Mouse (Mus musculus) forebrain, embryonic 10.5 days (tissue): ENCODE results near the gene Wdr81. TPM values are rescaled to one million over a fixed set of nuclear protein-coding genes. Genes with fewer than 3 reads are reported as not detected.

Experiments used
- DNase-seq: peaks from one replicate; pipeline ENCODE4 v3.0.0-alpha.2; 2017; ENCODE audit warnings: low spot score; ENCODE audit errors: extremely low spot score
- H3K27ac ChIP-seq: fragments of 300-500 bp; sonication (generic); 2 replicates; pipeline ENCODE4 v1.5.1; 2016; ENCODE audit warnings: mild to moderate bottlenecking
- H3K27me3 ChIP-seq: fragments of 300-500 bp; sonication (generic); 2 replicates; pipeline ENCODE4 v1.6.1; 2016; ENCODE audit warnings: mild to moderate bottlenecking; ENCODE audit not compliant: poor library complexity, severe bottlenecking
- H3K36me3 ChIP-seq: fragments of 300-500 bp; sonication (generic); replicated peaks from 2 replicates; pipeline ENCODE4 v1.6.1; 2016; ENCODE audit warnings: mild to moderate bottlenecking, moderate library complexity
- H3K4me1 ChIP-seq: fragments of 300-500 bp; sonication (generic); 2 replicates; pipeline ENCODE4 v1.6.1; 2016
- H3K4me3 ChIP-seq: fragments of 300-500 bp; sonication (generic); 2 replicates; pipeline ENCODE4 v1.5.1; 2016; ENCODE audit warnings: mild to moderate bottlenecking, moderate library complexity
- H3K9me3 ChIP-seq: fragments of 300-500 bp; sonication (generic); 2 replicates; pipeline ENCODE4 v1.6.1; 2016; ENCODE audit warnings: mild to moderate bottlenecking, moderate library complexity
- WGBS: fragments of 180-500 bp; shearing (Covaris S2); methylation state at CpG from one replicate; pipeline ENCODE4 v1.1.7; 2016; 5-methylcytosine and 5-hydroxymethylcytosine counted together
- polyA plus RNA-seq: library from polyadenylated mRNA; unstranded; fragments of >200 nt; fragmentation: Nextera tagmentation; extraction: Ambion mirVana; gene quantifications from 2 replicates; pipeline ENCODE4 v1.2.1, GENCODE M21; 2016

Wdr81 gene
- polyA plus RNA-seq: 5.8 and 6.4 TPM in 2 replicates

DNA sequence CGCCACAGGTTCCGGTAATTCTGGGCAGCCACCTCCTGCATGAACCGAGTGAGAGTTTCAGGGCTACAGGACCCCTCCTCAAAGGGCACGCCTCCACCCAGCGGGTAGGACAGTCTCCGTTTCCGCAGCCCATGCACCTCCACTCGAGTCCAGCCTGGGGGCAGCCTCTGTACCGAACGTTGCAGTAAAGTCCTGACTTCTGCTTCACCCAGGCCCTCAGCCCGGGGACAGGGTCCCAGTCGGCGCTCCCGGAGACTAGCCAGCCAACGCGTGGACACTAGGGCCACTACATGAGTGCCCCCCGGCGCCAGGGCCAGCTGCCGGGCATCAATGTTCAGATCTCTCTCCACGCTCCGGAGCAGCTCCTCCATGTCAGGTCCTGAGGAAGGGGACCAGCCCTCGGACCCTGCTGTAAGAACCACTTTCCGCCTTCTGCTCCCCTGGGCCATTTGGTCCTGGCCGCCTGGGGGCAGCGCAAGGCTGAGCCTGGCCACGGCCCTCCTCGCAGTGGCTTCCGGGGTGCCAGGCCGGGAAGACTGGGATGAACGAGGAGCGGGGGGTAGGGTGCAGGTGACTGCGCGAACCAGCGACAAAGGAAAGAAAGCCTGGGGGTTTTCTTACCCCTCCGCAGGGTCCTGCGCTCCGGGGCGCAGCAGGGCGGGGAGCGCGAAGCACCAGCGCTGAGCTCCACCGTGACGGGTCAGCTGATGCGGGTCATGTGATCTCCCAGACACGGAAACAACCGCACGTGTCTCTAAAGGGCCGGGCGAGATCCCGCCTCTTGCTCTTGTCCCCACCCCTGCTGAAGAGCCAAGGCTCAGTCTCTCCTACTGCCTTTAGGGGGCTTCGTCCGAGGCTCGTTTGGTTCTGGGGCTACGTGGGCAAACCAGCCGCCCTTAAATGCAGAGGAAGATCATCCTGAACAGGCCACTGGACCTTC, at the start of gene Wdr81:
Gene Wdr81, minus strand, starts transcription at position 727 of the 940 bp plus-strand sequence.
- H3K27ac ChIP-seq: peak within 1 kb of the TSS; percentile 84
- H3K27me3 ChIP-seq: peaks cover 14% of the 10 kb centered on the region
- DNase-seq: peak; percentile 93
- no peaks in the 10 kb centered on the region for H3K9me3 ChIP-seq
- H3K4me3 ChIP-seq: peak within 1 kb of the TSS; percentile 80
- H3K36me3 ChIP-seq: peaks cover 6% of the 10 kb centered on the region; the same call in 1 of the 2 replicates
- 3% methylated on average over 56 of the region's 56 CpGs for WGBS
- peaks cover 27% of the 10 kb centered on the region for H3K4me1 ChIP-seq

DNA sequence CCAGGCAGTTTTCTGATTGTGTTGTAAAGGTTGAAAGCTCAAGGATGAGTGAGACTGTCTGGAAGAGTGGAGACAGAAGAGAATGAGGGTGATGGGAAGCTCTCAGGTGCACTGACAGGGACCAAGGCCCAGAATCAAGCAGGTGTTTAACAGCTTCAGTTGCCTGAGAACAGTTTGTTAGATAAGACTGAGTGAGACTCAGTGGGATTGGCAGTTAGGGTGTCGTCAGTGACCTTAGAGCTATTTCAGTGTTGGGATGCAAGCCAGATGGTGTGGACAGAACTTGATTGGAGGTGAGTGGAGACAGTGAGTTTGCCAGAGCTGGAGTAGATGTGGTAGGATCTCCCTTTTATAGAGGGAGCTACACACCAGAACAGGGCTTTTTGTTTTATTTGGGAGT, 43.6 kb upstream of the Wdr81 start:
- Histone ChIP-seq H3K9me3 (no peaks in the 10 kb centered on the region), H3K27me3 (no peaks in the 10 kb centered on the region), H3K4me3 (no peak overlapping the region), H3K27ac (no peak overlapping the region), H3K4me1 (no peaks in the 10 kb centered on the region), H3K36me3 (peaks cover 100% of the 10 kb centered on the region)
- WGBS: 83% methylated on average over 1 of the region's 1 CpGs
- DNase-seq: no peak

DNA sequence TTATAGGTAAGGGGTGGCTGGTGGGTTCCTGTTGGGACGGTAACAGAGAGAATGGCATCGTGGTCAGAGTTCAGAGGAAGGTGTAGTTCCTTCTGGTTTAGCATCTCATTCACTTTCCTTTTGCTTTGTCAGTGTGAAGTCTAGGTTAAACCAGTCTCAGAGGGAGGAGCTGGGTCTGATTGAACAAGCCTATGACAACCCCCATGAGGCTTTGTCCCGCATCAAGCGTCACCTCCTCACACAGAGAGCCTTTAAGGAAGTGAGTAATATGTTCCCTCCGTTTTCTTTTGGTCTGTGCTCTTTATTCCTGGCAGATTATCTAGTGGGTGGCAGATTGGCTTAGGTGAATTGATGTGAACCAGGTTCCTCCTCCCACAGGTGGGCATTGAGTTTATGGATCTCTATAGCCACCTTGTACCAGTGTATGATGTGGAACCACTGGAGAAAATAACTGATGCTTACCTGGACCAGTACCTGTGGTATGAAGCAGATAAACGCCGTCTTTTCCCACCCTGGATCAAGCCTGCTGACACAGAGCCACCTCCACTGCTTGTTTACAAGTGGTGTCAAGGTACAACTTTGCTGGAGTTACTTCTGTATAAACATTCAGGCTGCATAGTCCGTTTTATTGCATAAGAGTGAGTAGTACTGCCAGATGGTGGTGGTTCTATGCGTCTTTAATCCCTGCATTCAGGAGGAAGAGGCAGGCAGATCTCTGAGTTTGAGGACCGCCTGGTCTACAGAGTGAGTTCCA, 40.0 kb upstream of the Wdr81 start:
- Histone ChIP-seq H3K36me3 (peaks cover 100% of the 10 kb centered on the region), H3K4me3 (no peak overlapping the region), H3K27ac (no peak overlapping the region), H3K9me3 (no peaks in the 10 kb centered on the region), H3K4me1 (no peaks in the 10 kb centered on the region), H3K27me3 (no peaks in the 10 kb centered on the region)
- DNase-seq: no peak
- WGBS: 94% methylated on average over 10 of the region's 10 CpGs

DNA sequence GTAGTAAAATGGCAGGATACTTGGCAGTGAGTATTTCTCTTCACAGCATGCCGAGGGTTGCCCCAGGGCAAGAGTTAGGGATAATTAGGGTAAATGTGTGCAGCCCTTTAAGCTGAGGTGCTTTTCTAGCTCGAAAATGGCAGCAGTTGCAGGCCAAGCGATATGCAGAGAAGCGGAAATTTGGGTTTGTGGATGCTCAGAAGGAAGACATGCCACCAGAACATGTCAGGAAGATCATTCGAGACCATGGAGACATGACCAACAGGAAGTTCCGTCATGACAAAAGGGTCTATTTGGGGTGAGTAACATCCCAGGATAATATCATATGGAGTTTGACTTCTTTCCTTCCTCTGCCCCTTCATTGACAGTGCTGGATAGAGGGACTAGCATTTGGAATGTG, 33.0 kb upstream of the Wdr81 start:
- Histone ChIP-seq H3K4me1 (peaks cover 18% of the 10 kb centered on the region), H3K4me3 (peak overlapping the region; percentile 91), H3K9me3 (no peaks in the 10 kb centered on the region), H3K36me3 (peaks cover 51% of the 10 kb centered on the region), H3K27me3 (0 out of 2 replicates have a peak, but pooled peaks cover 4% of the 10 kb centered on the region), H3K27ac (peak overlapping the region; percentile 97)
- DNase-seq: no peak
- 44% methylated on average over 6 of the region's 6 CpGs for WGBS

DNA sequence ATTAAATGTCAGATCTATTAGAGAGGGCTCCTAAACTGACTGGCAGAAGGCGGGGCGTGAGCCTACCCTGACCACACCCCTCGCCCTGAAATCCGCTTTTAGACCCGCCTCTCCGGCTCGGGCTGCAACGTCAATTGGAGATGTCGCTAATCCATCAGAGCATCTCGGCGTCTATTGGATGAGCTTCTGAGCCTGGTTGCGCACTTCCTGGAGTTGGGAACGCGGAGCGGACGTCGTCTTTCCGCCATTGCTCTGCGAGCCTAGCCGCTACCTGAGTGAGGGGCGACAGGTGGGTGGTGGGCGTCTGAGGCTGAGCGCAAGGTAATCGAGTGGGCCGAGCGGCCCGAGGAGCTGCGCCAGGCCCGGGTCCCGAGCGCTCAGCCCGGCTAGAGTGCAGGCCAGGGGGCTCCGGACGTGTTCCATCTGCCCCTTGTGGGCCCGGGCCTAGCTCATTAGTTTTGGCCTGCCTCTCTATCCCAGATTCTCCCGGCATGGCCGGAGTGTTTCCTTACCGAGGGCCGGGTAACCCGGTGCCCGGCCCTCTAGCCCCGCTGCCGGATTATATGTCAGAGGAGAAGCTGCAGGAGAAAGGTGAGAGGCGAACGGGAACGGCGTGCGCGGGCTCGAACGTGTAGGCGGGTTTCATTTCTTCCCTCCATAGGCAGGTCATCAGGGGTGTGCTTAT, 32.2 kb upstream of the Wdr81 start, which contains the start of gene Prpf8:
Gene Prpf8, plus strand, starts transcription at position 216 of the 685 bp plus-strand sequence.
- H3K4me3 ChIP-seq: peak within 1 kb of the TSS; percentile 91
- H3K4me1 ChIP-seq: peaks cover 18% of the 10 kb centered on the region
- under 1% methylated on average over 52 of the region's 52 CpGs for WGBS
- H3K27ac ChIP-seq: peak within 1 kb of the TSS; percentile 97
- H3K36me3 ChIP-seq: peaks cover 43% of the 10 kb centered on the region
- H3K27me3 ChIP-seq: 0 out of 2 replicates have a peak, but pooled peaks cover 4% of the 10 kb centered on the region
- peak; percentile 95 for DNase-seq
- H3K9me3 ChIP-seq: no peaks in the 10 kb centered on the region

DNA sequence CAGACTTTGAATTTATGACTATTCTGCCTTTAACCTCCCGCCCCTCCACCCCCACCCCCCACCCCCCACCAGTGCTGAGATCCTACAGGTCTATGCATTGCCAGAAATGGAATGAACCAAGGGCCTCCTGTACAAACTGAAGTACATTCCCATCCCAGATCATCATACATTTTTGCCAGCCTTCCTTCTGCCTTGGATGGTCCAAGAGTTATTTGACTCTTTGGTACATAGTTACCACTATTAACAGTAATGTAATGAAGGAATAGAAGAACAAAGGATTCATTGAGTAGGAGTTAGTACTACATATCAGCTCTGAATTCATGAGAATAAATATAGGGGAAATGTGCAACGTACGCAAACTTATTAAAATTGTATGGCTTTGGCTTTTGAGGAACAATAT, 31.7 kb upstream of the Wdr81 start:
- Histone ChIP-seq H3K9me3 (no peaks in the 10 kb centered on the region), H3K27me3 (0 out of 2 replicates have a peak, but pooled peaks cover 4% of the 10 kb centered on the region), H3K36me3 (peaks cover 38% of the 10 kb centered on the region), H3K4me1 (peaks cover 18% of the 10 kb centered on the region), H3K27ac (peak overlapping the region; percentile 97), H3K4me3 (peak overlapping the region; percentile 91)
- no peak for DNase-seq
- 27% methylated on average over 3 of the region's 3 CpGs for WGBS

DNA sequence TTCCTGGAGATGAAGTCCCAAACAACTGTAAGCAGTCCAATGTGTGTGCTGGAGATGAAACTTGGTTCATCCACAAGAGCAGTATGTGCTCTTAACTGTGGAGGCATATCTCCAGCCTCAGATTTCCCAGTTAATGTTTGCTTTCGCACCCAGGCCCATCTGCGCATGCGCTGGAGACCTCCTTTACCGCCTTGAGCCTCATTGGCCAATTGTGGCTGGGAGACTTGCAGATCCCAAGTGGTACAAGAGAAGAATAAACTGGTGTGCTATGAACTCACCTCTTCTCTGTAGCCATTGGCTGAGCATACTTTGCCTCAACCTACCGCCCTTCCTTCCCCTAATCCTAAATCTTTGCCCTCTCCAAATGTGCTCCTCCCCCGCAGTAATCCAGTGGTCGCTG, 18.9 kb upstream of the Wdr81 start:
- Histone ChIP-seq H3K9me3 (no peaks in the 10 kb centered on the region), H3K27me3 (peaks cover 11% of the 10 kb centered on the region; the same call in 1 of the 2 replicates), H3K27ac (no peak overlapping the region), H3K36me3 (no peaks in the 10 kb centered on the region), H3K4me1 (peaks cover 2% of the 10 kb centered on the region), H3K4me3 (no peak overlapping the region)
- 68% methylated on average over 7 of the region's 7 CpGs for WGBS
- no peak for DNase-seq

DNA sequence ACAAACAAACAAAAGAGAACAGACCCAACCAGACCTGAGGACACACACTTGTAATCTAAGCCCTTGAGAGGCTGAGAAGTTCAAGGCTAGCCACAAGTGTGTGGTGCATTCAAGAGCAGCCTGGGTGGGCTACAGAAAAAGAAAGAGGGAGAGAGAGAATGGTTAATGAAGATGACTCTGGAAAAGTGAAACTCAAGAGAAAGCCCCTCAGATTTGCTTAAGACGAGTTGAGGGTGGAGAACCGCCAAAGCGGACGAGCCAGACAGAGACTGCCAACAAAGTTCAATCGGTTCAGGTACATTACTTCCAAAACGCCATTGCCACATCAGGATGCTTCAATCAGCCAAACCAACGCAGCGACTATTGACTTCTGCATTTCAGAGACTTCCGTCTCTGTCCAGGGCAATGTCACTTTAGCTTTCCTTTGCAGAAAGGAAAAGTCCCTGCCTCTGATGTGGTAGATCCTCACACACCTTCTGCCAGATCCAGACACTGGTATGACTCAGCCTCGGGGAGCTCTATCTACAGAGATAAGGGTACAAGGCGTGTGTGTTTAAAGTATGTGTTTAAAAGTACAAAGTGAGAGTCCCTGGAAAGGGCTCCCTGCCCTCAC, 18.1 kb upstream of the Wdr81 start:
- H3K27ac ChIP-seq: no peak overlapping the region
- H3K36me3 ChIP-seq: no peaks in the 10 kb centered on the region
- 90% methylated on average over 11 of the region's 11 CpGs for WGBS
- peaks cover 10% of the 10 kb centered on the region for H3K4me1 ChIP-seq
- H3K27me3 ChIP-seq: peaks cover 14% of the 10 kb centered on the region; the same call in 1 of the 2 replicates
- no peaks in the 10 kb centered on the region for H3K9me3 ChIP-seq
- DNase-seq: no peak
- no peak overlapping the region for H3K4me3 ChIP-seq

DNA sequence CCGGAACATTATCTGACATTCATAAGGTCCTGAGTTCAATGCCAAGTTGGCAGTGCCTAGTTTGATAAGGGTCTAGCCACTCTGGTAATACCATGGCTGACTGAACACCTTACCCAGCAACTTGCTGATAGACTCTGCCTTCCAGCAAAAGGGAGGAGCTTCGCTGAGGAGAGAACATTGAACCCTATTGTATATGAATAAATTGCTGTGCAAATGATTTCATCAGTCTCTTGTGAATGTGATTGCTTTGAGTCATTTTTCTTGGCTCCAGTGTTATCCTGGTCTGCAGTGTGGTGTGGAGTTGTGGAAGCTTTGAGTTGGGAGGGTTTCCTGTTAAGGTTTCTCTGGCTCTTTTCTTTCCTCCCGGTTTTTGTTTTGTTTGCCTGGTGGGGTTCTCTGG, 16.2 kb upstream of the Wdr81 start:
- H3K27ac ChIP-seq: no peak overlapping the region
- peaks cover 7% of the 10 kb centered on the region for H3K36me3 ChIP-seq
- H3K27me3 ChIP-seq: peaks cover 14% of the 10 kb centered on the region; the same call in 1 of the 2 replicates
- peaks cover 14% of the 10 kb centered on the region for H3K4me1 ChIP-seq
- WGBS: 90% methylated on average over 3 of the region's 3 CpGs
- no peak for DNase-seq
- no peak overlapping the region for H3K4me3 ChIP-seq
- H3K9me3 ChIP-seq: 0 out of 2 replicates have a peak, but pooled peaks cover 4% of the 10 kb centered on the region

DNA sequence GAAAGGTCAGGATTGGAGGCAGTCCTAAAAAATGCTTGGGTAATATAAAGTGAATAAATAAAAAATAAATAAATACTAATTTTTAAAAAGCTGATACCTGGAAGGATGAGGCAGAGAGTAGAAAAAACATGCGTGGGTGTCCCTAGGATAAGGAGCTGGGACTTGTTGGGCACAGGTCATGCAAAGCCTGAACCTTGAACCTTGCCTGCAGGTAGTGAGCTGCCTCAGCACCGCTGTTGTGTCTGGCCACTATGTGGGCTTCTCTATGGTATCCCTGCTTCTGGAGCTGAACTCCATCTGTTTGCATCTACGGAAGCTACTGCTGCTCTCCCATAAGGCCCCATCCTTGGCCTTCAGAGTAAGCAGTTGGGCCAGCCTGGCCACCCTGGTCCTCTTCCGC, 14.7 kb upstream of the Wdr81 start:
- H3K27ac ChIP-seq: no peak overlapping the region
- H3K4me3 ChIP-seq: no peak overlapping the region
- no peak for DNase-seq
- H3K36me3 ChIP-seq: peaks cover 19% of the 10 kb centered on the region
- H3K4me1 ChIP-seq: peaks cover 14% of the 10 kb centered on the region
- H3K27me3 ChIP-seq: peaks cover 14% of the 10 kb centered on the region; the same call in 1 of the 2 replicates
- 0 out of 2 replicates have a peak, but pooled peaks cover 4% of the 10 kb centered on the region for H3K9me3 ChIP-seq
- WGBS: 93% methylated on average over 4 of the region's 4 CpGs

DNA sequence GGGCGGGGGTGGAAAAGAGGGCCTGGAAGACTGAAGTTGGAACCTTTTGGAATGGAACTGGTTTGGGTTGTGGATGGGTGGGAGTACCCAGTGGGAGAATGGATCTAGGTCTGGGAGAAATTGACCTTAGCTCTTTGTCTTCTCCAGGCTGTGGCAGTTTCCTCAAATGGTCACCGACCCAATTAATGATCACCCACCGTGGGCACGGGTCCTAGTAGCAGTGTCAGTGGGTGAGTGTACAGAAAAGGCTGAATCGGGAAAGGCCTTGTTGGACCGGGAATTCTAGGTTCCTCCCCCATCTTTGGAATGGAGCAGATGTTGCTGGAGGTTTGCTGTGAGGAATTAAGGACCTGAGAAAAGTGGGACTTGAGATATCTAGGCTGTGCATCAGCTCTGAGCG, 13.9 kb upstream of the Wdr81 start:
- Histone ChIP-seq H3K36me3 (peaks cover 19% of the 10 kb centered on the region), H3K4me3 (peak overlapping the region; percentile 52), H3K27me3 (peaks cover 14% of the 10 kb centered on the region; the same call in 1 of the 2 replicates), H3K4me1 (peaks cover 19% of the 10 kb centered on the region), H3K9me3 (0 out of 2 replicates have a peak, but pooled peaks cover 4% of the 10 kb centered on the region), H3K27ac (peak overlapping the region; percentile 74)
- DNase-seq: no peak
- 65% methylated on average over 7 of the region's 7 CpGs for WGBS
